Mouse (Mus musculus) heart, postnatal 0 days (tissue): ENCODE data around the gene Zcchc4. TPM values are rescaled to one million over a fixed set of nuclear protein-coding genes. Genes with fewer than 3 reads are reported as not detected.
A peak's percentile ranks its signal among the peaks of the same experiment; 100 is the strongest.

Experiments
- ATAC-seq: fragments of 200-750 bp; cut with Nextera tagmentation; 2 replicates; pipeline ENCODE4 v1.8.0; 2017; ENCODE audit warnings: low read depth, moderate number of reproducible peaks, moderate library complexity; ENCODE audit not compliant: insufficient read depth
- DNase-seq: peaks from one replicate; pipeline ENCODE4 v3.0.0-alpha.2; 2016; ENCODE audit warnings: low spot score
- H3K27ac ChIP-seq: fragments of 300-500 bp; sonication (generic); 2 replicates; pipeline ENCODE4 v1.5.1; 2014; ENCODE audit warnings: low read depth, mild to moderate bottlenecking
- H3K27me3 ChIP-seq: fragments of 300-500 bp; sonication (generic); 2 replicates; pipeline ENCODE4 v1.6.1; 2014; ENCODE audit warnings: low read length, mixed read lengths; ENCODE audit not compliant: control insufficient read depth, insufficient read depth
- H3K36me3 ChIP-seq: fragments of 300-500 bp; sonication (generic); replicated peaks from 2 replicates; pipeline ENCODE4 v1.6.1; 2014; ENCODE audit warnings: low read length, mixed read lengths; ENCODE audit not compliant: control insufficient read depth, insufficient read depth
- H3K4me1 ChIP-seq: fragments of 300-500 bp; sonication (generic); 2 replicates; pipeline ENCODE4 v1.6.1; 2014; ENCODE audit warnings: antibody characterized with exemption; ENCODE audit not compliant: control insufficient read depth, insufficient read depth
- H3K4me2 ChIP-seq: fragments of 300-500 bp; sonication (generic); 2 replicates; pipeline ENCODE4 v1.6.1; 2014; ENCODE audit warnings: low read depth, mild to moderate bottlenecking, low read length, moderate library complexity
- H3K4me3 ChIP-seq: fragments of 300-500 bp; sonication (generic); 2 replicates; pipeline ENCODE4 v1.5.1; 2014; ENCODE audit warnings: low read depth, low read length
- H3K9ac ChIP-seq: fragments of 300-500 bp; sonication (generic); replicated peaks from 2 replicates; pipeline ENCODE4 v1.6.1; 2014; ENCODE audit warnings: low read depth, low read length, mixed read lengths
- H3K9me3 ChIP-seq: fragments of 300-500 bp; sonication (generic); replicated peaks from 2 replicates; pipeline ENCODE4 v1.6.1; 2016; ENCODE audit warnings: low read length; ENCODE audit not compliant: control insufficient read depth
- CTCF ChIP-seq: IDR thresholded peaks from 2 replicates; pipeline ENCODE4 v1.5.1; 2016; ENCODE audit warnings: antibody characterized with exemption, control low read depth, low read depth
- EP300 ChIP-seq: IDR thresholded peaks from 2 replicates; pipeline ENCODE4 v1.6.1; 2016; ENCODE audit warnings: antibody characterized with exemption, low read depth
- WGBS: fragments of 180-500 bp; shearing (Covaris S2); extraction: QIAGEN DNeasy Blood & Tissue Kit; methylation state at CpG from one replicate; pipeline ENCODE4 v1.1.7; 2014; 5-methylcytosine and 5-hydroxymethylcytosine counted together
- polyA plus RNA-seq: library from polyadenylated mRNA; unstranded; fragments of >200 nt; fragmentation: Nextera tagmentation; extraction: Ambion mirVana; gene quantifications from 2 replicates; pipeline ENCODE4 v1.2.1, GENCODE M21; 2015
- total RNA-seq: library from RNA; depleted of rRNA; stranded (reverse); fragments of >200 nt; gene quantifications from 2 replicates; pipeline ENCODE4 v1.2.3, GENCODE M21; 2014; ENCODE audit warnings: low replicate concordance

Gene Zcchc4
- total and polyA plus RNA-seq, 2 experiments from 2014 or later = 7.4 to 7.8 TPM

DNA sequence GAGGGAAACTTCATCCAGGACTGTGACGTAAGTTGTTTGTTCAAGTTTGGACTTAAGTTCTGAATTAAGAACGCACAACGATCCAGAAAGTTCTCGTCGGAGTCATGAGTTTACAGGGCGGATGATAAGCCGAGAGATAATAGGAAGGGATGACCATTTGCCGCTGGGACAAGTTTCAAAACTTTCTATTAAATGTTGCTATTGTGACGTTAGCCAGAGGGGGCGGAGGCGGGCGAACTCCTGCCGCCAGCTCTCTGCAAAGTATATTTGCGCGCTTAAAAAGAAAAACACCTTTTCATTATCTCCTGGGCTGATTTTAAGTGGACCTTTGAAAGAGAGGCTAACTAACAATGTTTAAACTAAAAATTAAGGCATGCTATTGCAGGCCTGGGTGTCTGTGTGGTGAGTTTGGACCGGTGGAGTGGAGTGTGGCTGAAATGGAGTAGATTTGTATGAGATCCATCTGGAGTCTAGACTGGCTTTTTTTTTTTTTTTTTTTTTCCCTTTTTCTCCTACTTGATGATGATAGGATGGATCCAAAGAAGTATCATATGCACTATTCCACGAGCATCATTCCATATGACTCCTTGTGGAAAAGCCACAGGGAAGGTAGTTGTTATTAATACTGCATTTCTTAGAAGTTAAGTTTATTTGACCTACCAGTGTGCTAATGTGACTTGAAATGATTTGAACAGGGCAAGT lies 32.9 kb upstream of the Zcchc4 start:
- Histone ChIP-seq H3K9ac (peak overlapping the region; percentile 87), H3K27ac (peak overlapping the region; percentile 81), H3K4me1 (peaks cover 7% of the 10 kb centered on the region; the same call in 1 of the 2 replicates), H3K27me3 (no peaks in the 10 kb centered on the region), H3K9me3 (no peaks in the 10 kb centered on the region), H3K4me3 (peak overlapping the region; percentile 99), H3K36me3 (no peaks in the 10 kb centered on the region), H3K4me2 (peak overlapping the region; percentile 94)
- ATAC-seq (no peak), DNase-seq (peak; percentile 35)
- no peak for TF ChIP-seq EP300
- peak; percentile 15; the same call in 1 of the 2 replicates for TF ChIP-seq CTCF
- 5% methylated on average over 17 of the region's 17 CpGs for WGBS

DNA sequence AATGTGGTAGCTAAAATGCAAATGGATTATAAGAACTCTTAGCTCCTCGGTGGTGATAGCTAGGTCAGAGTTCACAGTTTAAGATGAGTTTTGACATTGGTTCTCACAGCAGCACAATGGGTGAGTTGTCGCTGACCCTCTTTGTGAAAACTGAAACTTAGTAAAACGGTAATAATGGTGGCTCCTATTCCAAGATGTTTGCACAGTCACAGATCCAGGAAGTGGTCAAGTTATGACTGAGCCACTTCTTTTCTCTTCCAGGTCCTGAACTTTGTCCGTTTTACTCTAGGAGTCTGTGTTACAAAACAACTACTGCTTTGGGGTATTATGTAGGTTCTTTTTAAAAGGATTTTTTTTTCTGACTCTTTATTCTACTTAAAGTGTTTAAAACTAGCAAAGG lies 32.0 kb upstream of the Zcchc4 start:
- no peaks in the 10 kb centered on the region for H3K36me3 ChIP-seq
- peak overlapping the region; percentile 94; the same call in 1 of the 2 replicates for H3K4me2 ChIP-seq
- no peak overlapping the region for H3K4me3 ChIP-seq
- peaks cover 7% of the 10 kb centered on the region; the same call in 1 of the 2 replicates for H3K4me1 ChIP-seq
- H3K27me3 ChIP-seq = no peaks in the 10 kb centered on the region
- DNase-seq = no peak
- 60% methylated on average over 4 of the region's 4 CpGs for WGBS
- H3K9ac ChIP-seq = no peak overlapping the region
- TF ChIP-seq EP300 (no peak), CTCF (no peak)
- H3K27ac ChIP-seq = no peak overlapping the region
- no peak for ATAC-seq
- no peaks in the 10 kb centered on the region for H3K9me3 ChIP-seq

DNA sequence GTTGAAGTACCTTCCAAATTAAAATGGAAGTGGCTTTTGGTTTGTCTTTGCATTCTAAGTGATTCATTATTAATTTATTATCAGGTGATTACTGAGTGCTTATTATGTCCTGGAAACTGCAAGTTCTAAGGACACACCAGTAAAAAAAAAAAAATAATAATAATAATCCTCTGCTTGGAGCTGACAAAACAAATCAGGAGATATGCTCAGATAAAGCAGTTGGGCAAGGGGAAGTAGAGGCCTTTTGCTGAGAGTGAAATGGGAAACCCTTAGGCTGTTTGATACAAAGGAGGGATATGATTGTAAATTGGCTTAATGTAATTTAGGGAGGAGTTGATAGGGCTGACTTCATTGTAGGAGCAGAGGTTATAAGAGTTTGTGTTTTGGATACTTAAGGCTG lies 28.3 kb upstream of the Zcchc4 start:
- Histone ChIP-seq H3K4me1 (peaks cover 7% of the 10 kb centered on the region; the same call in 1 of the 2 replicates), H3K27me3 (no peaks in the 10 kb centered on the region), H3K9me3 (no peaks in the 10 kb centered on the region), H3K4me3 (no peak overlapping the region), H3K9ac (no peak overlapping the region), H3K27ac (no peak overlapping the region), H3K4me2 (no peak overlapping the region), H3K36me3 (no peaks in the 10 kb centered on the region)
- DNase-seq (no peak), ATAC-seq (no peak)
- TF ChIP-seq CTCF (no peak), EP300 (no peak)

DNA sequence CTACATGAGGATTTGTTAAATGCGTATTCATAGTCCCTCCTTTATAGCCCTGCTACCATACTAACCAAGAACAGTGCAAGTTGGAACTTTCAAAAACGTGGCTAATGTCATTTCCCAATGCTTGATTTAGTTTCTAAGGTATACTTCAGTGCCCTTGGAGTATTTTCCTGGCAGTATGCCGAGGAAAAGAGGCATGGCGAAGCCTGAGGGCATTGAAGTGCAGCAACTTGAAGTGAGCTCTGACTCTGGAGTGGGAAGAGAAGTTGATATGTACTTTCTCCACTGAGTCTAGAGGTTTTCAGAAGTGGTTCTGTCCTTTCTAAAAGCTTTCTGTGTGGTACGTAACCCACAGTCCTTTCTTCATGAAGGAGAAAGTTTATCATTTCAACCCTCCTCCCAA lies 26.5 kb upstream of the Zcchc4 start:
- no peaks in the 10 kb centered on the region for H3K9me3 ChIP-seq
- H3K4me2 ChIP-seq = no peak overlapping the region
- H3K4me1 ChIP-seq = no peaks in the 10 kb centered on the region
- no peak overlapping the region for H3K9ac ChIP-seq
- DNase-seq (peak; percentile 19), ATAC-seq (no peak)
- 69% methylated on average over 5 of the region's 5 CpGs for WGBS
- no peak overlapping the region for H3K4me3 ChIP-seq
- no peak overlapping the region for H3K27ac ChIP-seq
- no peak for TF ChIP-seq CTCF
- no peak for TF ChIP-seq EP300
- H3K36me3 ChIP-seq = 0 out of 2 replicates have a peak, but pooled peaks cover 8% of the 10 kb centered on the region
- H3K27me3 ChIP-seq = no peaks in the 10 kb centered on the region

DNA sequence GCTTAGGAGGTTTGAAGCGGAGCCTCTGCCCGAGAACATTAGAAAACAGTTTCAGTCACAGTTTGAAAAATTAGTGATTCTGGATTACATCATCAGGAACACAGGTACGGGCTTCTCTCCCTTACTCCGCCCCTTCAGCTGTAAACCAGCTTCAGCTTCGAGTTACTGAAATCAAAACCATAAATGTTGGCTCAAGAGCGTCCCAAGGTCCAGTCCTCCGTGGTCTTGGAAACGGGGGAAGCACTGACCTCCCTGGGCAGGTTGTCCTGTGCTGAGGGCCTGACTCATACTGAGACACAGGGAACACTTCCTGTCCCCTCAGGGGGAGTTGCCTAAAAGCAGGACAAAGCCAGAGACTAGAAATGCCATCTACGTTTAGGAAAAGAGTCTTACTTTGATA lies 22.1 kb upstream of the Zcchc4 start:
- TF ChIP-seq CTCF (no peak), EP300 (no peak)
- DNase-seq = no peak
- H3K9ac ChIP-seq = no peak overlapping the region
- H3K27me3 ChIP-seq = no peaks in the 10 kb centered on the region
- H3K9me3 ChIP-seq = no peaks in the 10 kb centered on the region
- no peak for ATAC-seq
- no peak overlapping the region for H3K4me3 ChIP-seq
- 0 out of 2 replicates have a peak, but pooled peaks cover 9% of the 10 kb centered on the region for H3K36me3 ChIP-seq
- H3K4me1 ChIP-seq = no peaks in the 10 kb centered on the region
- no peak overlapping the region for H3K27ac ChIP-seq
- WGBS = 79% methylated on average over 9 of the region's 9 CpGs
- H3K4me2 ChIP-seq = no peak overlapping the region

DNA sequence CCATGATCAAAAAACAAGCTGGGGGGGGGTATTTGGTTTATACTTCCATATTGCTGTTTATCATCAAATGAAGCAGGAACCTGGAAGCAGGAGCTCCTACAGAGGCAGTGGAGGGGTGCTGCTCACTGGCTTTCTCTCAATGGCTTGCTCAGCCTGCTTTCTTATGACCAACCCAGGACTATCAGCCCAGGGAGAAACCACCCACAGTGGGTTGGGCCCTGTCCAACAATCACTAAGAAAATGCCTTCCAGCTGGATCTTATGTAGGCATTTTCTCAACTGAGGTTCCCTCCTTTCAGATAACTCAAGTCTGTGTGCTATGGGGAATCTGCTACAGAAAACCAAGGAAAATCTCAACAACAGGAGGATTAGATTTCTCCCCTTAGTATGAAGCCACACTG lies 21.0 kb upstream of the Zcchc4 start:
- H3K4me1 ChIP-seq = no peaks in the 10 kb centered on the region
- no peaks in the 10 kb centered on the region for H3K27me3 ChIP-seq
- H3K27ac ChIP-seq = no peak overlapping the region
- H3K36me3 ChIP-seq = 0 out of 2 replicates have a peak, but pooled peaks cover 11% of the 10 kb centered on the region
- no peak for TF ChIP-seq CTCF
- no peak for TF ChIP-seq EP300
- no peak overlapping the region for H3K4me2 ChIP-seq
- no peak overlapping the region for H3K9ac ChIP-seq
- no peak for ATAC-seq
- no peaks in the 10 kb centered on the region for H3K9me3 ChIP-seq
- H3K4me3 ChIP-seq = no peak overlapping the region
- no peak for DNase-seq
